Mouse (Mus musculus): ENCODE measurements around the gene Cldn5. TPM values are rescaled to one million over a fixed set of nuclear protein-coding genes. Genes with fewer than 3 reads are reported as not detected.

Gene Cldn5
- polyA plus RNA-seq, 1 experiment: 0.35 TPM

GRCm38 (mm10) chr16:18738303-18738702 is 38.3 kb upstream of the Cldn5 start:
- Histone ChIP-seq H3K27me3 (ENCODE audit: control insufficient read depth, insufficient read depth, insufficient read length) (no peaks in the 10 kb centered on the region), H3ac (ENCODE audit: control insufficient read depth, insufficient read length) (no peak overlapping the region), H3K36me3 (ENCODE audit: control insufficient read depth, insufficient read depth) (no peaks in the 10 kb centered on the region), H3K4me2 (ENCODE audit: low read depth) (no peak overlapping the region), H3K79me2 (ENCODE audit: control insufficient read depth, insufficient read depth) (no peaks in the 10 kb centered on the region), H3K4me3 (no peak overlapping the region)
- TF ChIP-seq POLR2AphosphoS2 (IDR thresholded peaks at IDR 0.05; ENCODE audit: insufficient read length, low read depth): no peak
- no peak for TF ChIP-seq MAX (IDR thresholded peaks at IDR 0.05; ENCODE audit: low read depth)
- TF ChIP-seq TCF12 (IDR thresholded peaks at IDR 0.05; ENCODE audit: insufficient read depth, poor library complexity, severe bottlenecking): no peak
- no peak for TF ChIP-seq E2F4 (IDR thresholded peaks at IDR 0.05; ENCODE audit: insufficient read depth)
- no peak for TF ChIP-seq POLR2A (IDR thresholded peaks at IDR 0.05; ENCODE audit: insufficient read length, low read depth)
- TF ChIP-seq TCF3 (IDR thresholded peaks at IDR 0.05; ENCODE audit: insufficient read length, low read depth): no peak
- no peak for TF ChIP-seq CEBPB (IDR thresholded peaks at IDR 0.05; ENCODE audit: insufficient read depth, poor library complexity, severe bottlenecking)
- TF ChIP-seq USF1 (IDR thresholded peaks at IDR 0.05; ENCODE audit: low read depth): no peak
- TF ChIP-seq SRF (IDR thresholded peaks at IDR 0.05; ENCODE audit: control insufficient read depth, insufficient read length, low read depth): no peak
- no peak for TF ChIP-seq MYOG (IDR thresholded peaks at IDR 0.05; ENCODE audit: control insufficient read depth in 1 of 3, insufficient read depth in 1 of 3, insufficient read length in 2 of 3, low read depth in 2 of 3)
- no peak for TF ChIP-seq MYOD1 (IDR thresholded peaks at IDR 0.05; ENCODE audit: control insufficient read depth in 1 of 3, insufficient read length in 2 of 3, low read depth in 2 of 3)
- no peak for TF ChIP-seq REST (IDR thresholded peaks at IDR 0.05; ENCODE audit: insufficient read depth, insufficient read length)

GRCm38 (mm10) chr16:18746268-18747122 is 30.2 kb upstream of the Cldn5 start:
- no peaks in the 10 kb centered on the region for H3K36me3 ChIP-seq (ENCODE audit: control insufficient read depth, insufficient read depth)
- no peak overlapping the region for H3K4me2 ChIP-seq (ENCODE audit: low read depth)
- TF ChIP-seq MAX (IDR thresholded peaks at IDR 0.05; ENCODE audit: low read depth): no peak
- TF ChIP-seq USF1 (IDR thresholded peaks at IDR 0.05; ENCODE audit: low read depth): no peak
- no peak for TF ChIP-seq REST (IDR thresholded peaks at IDR 0.05; ENCODE audit: insufficient read depth, insufficient read length)
- TF ChIP-seq TCF12 (IDR thresholded peaks at IDR 0.05; ENCODE audit: insufficient read depth, poor library complexity, severe bottlenecking): no peak
- no peak for TF ChIP-seq POLR2AphosphoS2 (IDR thresholded peaks at IDR 0.05; ENCODE audit: insufficient read length, low read depth)
- TF ChIP-seq TCF3 (IDR thresholded peaks at IDR 0.05; ENCODE audit: insufficient read length, low read depth): no peak
- TF ChIP-seq CEBPB (IDR thresholded peaks at IDR 0.05; ENCODE audit: insufficient read depth, poor library complexity, severe bottlenecking): no peak
- TF ChIP-seq E2F4 (IDR thresholded peaks at IDR 0.05; ENCODE audit: insufficient read depth): no peak
- TF ChIP-seq POLR2A (IDR thresholded peaks at IDR 0.05; ENCODE audit: insufficient read length, low read depth): no peak
- TF ChIP-seq SRF (IDR thresholded peaks at IDR 0.05; ENCODE audit: control insufficient read depth, insufficient read length, low read depth): no peak
- TF ChIP-seq MYOD1 (IDR thresholded peaks at IDR 0.05; ENCODE audit: control insufficient read depth in 1 of 3, insufficient read length in 2 of 3, low read depth in 2 of 3): no peak
- TF ChIP-seq MYOG (IDR thresholded peaks at IDR 0.05; ENCODE audit: control insufficient read depth in 1 of 3, insufficient read depth in 1 of 3, insufficient read length in 2 of 3, low read depth in 2 of 3): no peak
- H3K4me3 ChIP-seq: no peak overlapping the region
- H3ac ChIP-seq (ENCODE audit: control insufficient read depth, insufficient read length): no peak overlapping the region
- H3K27me3 ChIP-seq (ENCODE audit: control insufficient read depth, insufficient read depth, insufficient read length): no peaks in the 10 kb centered on the region
- H3K79me2 ChIP-seq (ENCODE audit: control insufficient read depth, insufficient read depth): no peaks in the 10 kb centered on the region

DNA sequence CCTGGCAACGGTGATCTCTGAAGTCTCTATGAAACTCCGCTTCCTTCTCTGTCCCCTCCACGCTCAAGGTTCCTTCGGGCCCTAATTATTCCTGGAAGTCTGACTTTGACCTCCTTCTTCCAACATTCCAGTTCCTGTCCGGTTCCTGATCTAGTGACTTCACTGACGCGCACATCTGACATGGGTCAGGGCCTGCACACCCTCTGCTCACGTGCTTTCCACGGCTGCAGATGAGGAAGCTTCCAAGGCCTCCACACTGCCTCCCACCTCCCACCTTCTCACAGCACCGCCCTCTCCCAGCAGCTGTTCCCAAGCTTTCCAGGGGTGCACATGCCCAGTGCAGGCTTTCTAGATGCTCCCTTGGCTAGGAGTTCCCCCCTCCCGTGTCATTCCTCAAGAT is 25.5 kb upstream of the Cldn5 start:
- no peak overlapping the region for H3K4me2 ChIP-seq (ENCODE audit: low read depth)
- no peaks in the 10 kb centered on the region for H3K79me2 ChIP-seq (ENCODE audit: control insufficient read depth, insufficient read depth)
- no peaks in the 10 kb centered on the region for H3K27me3 ChIP-seq (ENCODE audit: control insufficient read depth, insufficient read depth, insufficient read length)
- H3K4me3 ChIP-seq: no peak overlapping the region
- H3ac ChIP-seq (ENCODE audit: control insufficient read depth, insufficient read length): no peak overlapping the region
- no peaks in the 10 kb centered on the region for H3K36me3 ChIP-seq (ENCODE audit: control insufficient read depth, insufficient read depth)
- no peak for TF ChIP-seq MYOD1 (IDR thresholded peaks at IDR 0.05; ENCODE audit: control insufficient read depth in 1 of 3, insufficient read length in 2 of 3, low read depth in 2 of 3)
- TF ChIP-seq MYOG (IDR thresholded peaks at IDR 0.05; ENCODE audit: control insufficient read depth in 1 of 3, insufficient read depth in 1 of 3, insufficient read length in 2 of 3, low read depth in 2 of 3): peak in 1 of 3 experiments; percentile 36
- no peak for TF ChIP-seq SRF (IDR thresholded peaks at IDR 0.05; ENCODE audit: control insufficient read depth, insufficient read length, low read depth)
- TF ChIP-seq CEBPB (IDR thresholded peaks at IDR 0.05; ENCODE audit: insufficient read depth, poor library complexity, severe bottlenecking): no peak
- TF ChIP-seq POLR2AphosphoS2 (IDR thresholded peaks at IDR 0.05; ENCODE audit: insufficient read length, low read depth): no peak
- no peak for TF ChIP-seq POLR2A (IDR thresholded peaks at IDR 0.05; ENCODE audit: insufficient read length, low read depth)

DNA sequence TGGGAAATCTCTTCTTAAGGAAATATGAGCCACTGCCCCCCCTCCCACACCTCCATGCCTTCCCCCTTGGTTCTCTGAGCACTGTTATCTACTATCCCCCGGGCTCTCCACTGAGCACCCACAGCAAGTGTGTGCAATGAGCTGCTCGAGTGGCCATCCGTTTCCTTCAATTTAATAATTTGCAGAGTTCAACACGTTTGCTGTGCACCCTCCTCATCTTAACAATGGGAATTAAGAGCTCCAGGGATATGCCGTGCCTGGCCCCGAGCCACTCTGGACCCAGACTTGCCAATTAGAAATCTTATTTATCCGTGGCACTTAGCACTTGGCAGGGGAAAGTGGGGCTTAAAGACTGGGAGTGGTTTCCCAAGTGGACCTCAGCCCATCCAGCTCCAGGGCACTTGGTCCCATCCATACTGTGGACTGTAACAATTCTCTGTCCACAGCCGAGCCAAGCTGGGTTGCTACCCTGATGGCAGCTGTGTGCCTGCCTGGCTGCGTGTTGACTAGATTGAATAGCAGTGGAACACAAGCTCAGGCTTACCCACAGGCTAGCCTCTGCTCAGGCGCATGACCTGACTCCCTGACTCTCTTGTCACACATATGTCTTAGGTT is 24.7 kb upstream of the Cldn5 start:
- no peak for TF ChIP-seq POLR2AphosphoS2 (IDR thresholded peaks at IDR 0.05; ENCODE audit: insufficient read length, low read depth)
- TF ChIP-seq REST (IDR thresholded peaks at IDR 0.05; ENCODE audit: insufficient read depth, insufficient read length): no peak
- TF ChIP-seq E2F4 (IDR thresholded peaks at IDR 0.05; ENCODE audit: insufficient read depth): no peak
- TF ChIP-seq POLR2A (IDR thresholded peaks at IDR 0.05; ENCODE audit: insufficient read length, low read depth): no peak
- no peak for TF ChIP-seq TCF12 (IDR thresholded peaks at IDR 0.05; ENCODE audit: insufficient read depth, poor library complexity, severe bottlenecking)
- TF ChIP-seq SRF (IDR thresholded peaks at IDR 0.05; ENCODE audit: control insufficient read depth, insufficient read length, low read depth): no peak
- no peaks in the 10 kb centered on the region for H3K27me3 ChIP-seq (ENCODE audit: control insufficient read depth, insufficient read depth, insufficient read length)
- H3K4me3 ChIP-seq: no peak overlapping the region
- H3K4me2 ChIP-seq (ENCODE audit: low read depth): no peak overlapping the region
- no peaks in the 10 kb centered on the region for H3K79me2 ChIP-seq (ENCODE audit: control insufficient read depth, insufficient read depth)
- no peak overlapping the region for H3ac ChIP-seq (ENCODE audit: control insufficient read depth, insufficient read length)
- H3K36me3 ChIP-seq (ENCODE audit: control insufficient read depth, insufficient read depth): no peaks in the 10 kb centered on the region
